Mouse (Mus musculus) kidney, postnatal 14 days (tissue): ENCODE measurements around the gene Emilin1.

ENCODE experiments used
- DNase-seq: peaks from one replicate; pipeline ENCODE4 v3.0.0; 2022; ENCODE audit warnings: mixed read lengths

Emilin1 gene

GRCm38 (mm10) chr5:30908426-30909299 is 4.5 kb upstream of the Emilin1 start:
- DNase-seq = peak; percentile 64

GRCm38 (mm10) chr5:30909300-30909659 is 3.9 kb upstream of the Emilin1 start:
- DNase-seq = peak; percentile 82

GRCm38 (mm10) chr5:30909863-30910262 is 3.3 kb upstream of the Emilin1 start:
- no peak for DNase-seq

GRCm38 (mm10) chr5:30910481-30910880 is 2.7 kb upstream of the Emilin1 start:
- DNase-seq = no peak

GRCm38 (mm10) chr5:30912156-30912555 is 1.0 kb upstream of the Emilin1 start:
- DNase-seq = no peak

- DNase-seq = no peak
Observed at GRCm38 (mm10) chr5:30914101-30914635, 966 bp downstream of the Emilin1 start.

GRCm38 (mm10) chr5:30914849-30915248 is 1.6 kb downstream of the Emilin1 start:
- DNase-seq = no peak

- no peak for DNase-seq
Observed at GRCm38 (mm10) chr5:30915456-30915855, 2.3 kb downstream of the Emilin1 start.

GRCm38 (mm10) chr5:30915974-30916433 is 2.8 kb downstream of the Emilin1 start:
- DNase-seq = peak; percentile 95

GRCm38 (mm10) chr5:30916841-30917240 is 3.6 kb downstream of the Emilin1 start:
- DNase-seq = no peak

GRCm38 (mm10) chr5:30917348-30917747 is 4.1 kb downstream of the Emilin1 start:
- DNase-seq = no peak

- DNase-seq = no peak
Observed at GRCm38 (mm10) chr5:30917891-30918670, 4.9 kb downstream of the Emilin1 start.

- no peak for DNase-seq
Observed at GRCm38 (mm10) chr5:30918691-30919090, 5.5 kb downstream of the Emilin1 start.

- no peak for DNase-seq
Observed at GRCm38 (mm10) chr5:30919831-30920614, 6.8 kb downstream of the Emilin1 start.

GRCm38 (mm10) chr5:30920621-30921020 is 7.4 kb downstream of the Emilin1 start:
- no peak for DNase-seq

GRCm38 (mm10) chr5:30921256-30922033 is 8.2 kb downstream of the Emilin1 start, which contains the start of gene Khk:
Gene Khk (plus strand): TSS chr5:30921431.
- DNase-seq = peak; percentile 94

- DNase-seq = no peak
Observed at GRCm38 (mm10) chr5:30922581-30923041, 9.4 kb downstream of the Emilin1 start.

GRCm38 (mm10) chr5:30923119-30923518 is 9.9 kb downstream of the Emilin1 start:
- no peak for DNase-seq

GRCm38 (mm10) chr5:30924614-30925013 is 11.4 kb downstream of the Emilin1 start:
- no peak for DNase-seq

GRCm38 (mm10) chr5:30925217-30925616 is 12.0 kb downstream of the Emilin1 start:
- DNase-seq = peak; percentile 87

GRCm38 (mm10) chr5:30926073-30926472 is 12.9 kb downstream of the Emilin1 start:
- peak; percentile 78 for DNase-seq
